Mouse (Mus musculus): ENCODE data around the gene Gm28048.

The Gm28048 gene

GRCm38 (mm10) chr11:22847732-22848648 is 133.9 kb downstream of the Gm28048 start:
- intact Hi-C loops (cut with DNase I): no loop called here

- intact Hi-C loops (cut with DNase I): no loop called here
These were observed 134.7 kb downstream of the Gm28048 start for GRCm38 (mm10) chr11:22846960-22847731.

- intact Hi-C loops (cut with DNase I): no loop called here
These were observed 135.6 kb downstream of the Gm28048 start for GRCm38 (mm10) chr11:22846093-22846835.

- intact Hi-C loops (cut with DNase I): no loop called here
These were observed 136.9 kb downstream of the Gm28048 start for GRCm38 (mm10) chr11:22844754-22845718.

- intact Hi-C loops (cut with DNase I): no loop called here
These were observed 142.4 kb downstream of the Gm28048 start for GRCm38 (mm10) chr11:22839456-22839855.

- intact Hi-C loops (cut with DNase I): no loop called here
These were observed 143.5 kb downstream of the Gm28048 start for GRCm38 (mm10) chr11:22838361-22838760.

- intact Hi-C loops (cut with DNase I): no loop called here
These were observed 145.6 kb downstream of the Gm28048 start for GRCm38 (mm10) chr11:22836269-22836668.

- intact Hi-C loops (cut with DNase I): no loop called here
These were observed 149.3 kb downstream of the Gm28048 start for GRCm38 (mm10) chr11:22832600-22832999.

- intact Hi-C loops (cut with DNase I): no loop called here
These were observed 150.0 kb downstream of the Gm28048 start for GRCm38 (mm10) chr11:22831916-22832315.

GRCm38 (mm10) chr11:22830684-22831083 is 151.2 kb downstream of the Gm28048 start:
- intact Hi-C loops (cut with DNase I): no loop called here

- intact Hi-C loops (cut with DNase I): no loop called here
These were observed 151.7 kb downstream of the Gm28048 start for GRCm38 (mm10) chr11:22830179-22830611.

- intact Hi-C loops (cut with DNase I): loop anchor here (10.0 kb wide), 1 partner anchor 74 kb away; no protein-coding TSS in a partner anchor
These were observed 152.8 kb downstream of the Gm28048 start for GRCm38 (mm10) chr11:22828988-22829632.

- intact Hi-C loops (cut with DNase I): loop anchor here (10.0 kb wide), 1 partner anchor 73 kb away; no protein-coding TSS in a partner anchor
These were observed 154.3 kb downstream of the Gm28048 start for GRCm38 (mm10) chr11:22827514-22828080.

GRCm38 (mm10) chr11:22826665-22827064 is 155.2 kb downstream of the Gm28048 start:
- intact Hi-C loops (cut with DNase I): loop anchor here (10.0 kb wide), 1 partner anchor 72 kb away; no protein-coding TSS in a partner anchor

- intact Hi-C loops (cut with DNase I): loop anchor here (10.0 kb wide), 1 partner anchor 71 kb away; no protein-coding TSS in a partner anchor
These were observed 155.8 kb downstream of the Gm28048 start for GRCm38 (mm10) chr11:22826051-22826450.

- intact Hi-C loops (cut with DNase I): loop anchor here (10.0 kb wide), 1 partner anchor 71 kb away; no protein-coding TSS in a partner anchor
These were observed 156.3 kb downstream of the Gm28048 start for GRCm38 (mm10) chr11:22825548-22825947.

- intact Hi-C loops (cut with DNase I): loop anchor here (10.0 kb wide), 1 partner anchor 69 kb away; no protein-coding TSS in a partner anchor
These were observed 157.7 kb downstream of the Gm28048 start for GRCm38 (mm10) chr11:22824049-22824705.

GRCm38 (mm10) chr11:22821243-22821642 is 160.6 kb downstream of the Gm28048 start:
- intact Hi-C loops (cut with DNase I): loop anchor here (10.0 kb wide), 1 partner anchor 66 kb away; no protein-coding TSS in a partner anchor
